Mouse (Mus musculus): ENCODE results near the gene Dad1.

GRCm38 (mm10) chr14:54234231-54235040, 19.5 kb downstream of the Dad1 start:
- TF ChIP-seq POLR2A (IDR thresholded peaks at IDR 0.05; ENCODE audit: insufficient read length, low read depth), result no peak
- TF ChIP-seq REST (IDR thresholded peaks at IDR 0.05; ENCODE audit: insufficient read depth, insufficient read length), result no peak
- TF ChIP-seq TCF12 (IDR thresholded peaks at IDR 0.05; ENCODE audit: insufficient read depth, poor library complexity, severe bottlenecking), result no peak
- no peak for TF ChIP-seq E2F4 (IDR thresholded peaks at IDR 0.05; ENCODE audit: insufficient read depth)
- no peak for TF ChIP-seq POLR2AphosphoS2 (IDR thresholded peaks at IDR 0.05; ENCODE audit: insufficient read length, low read depth)
- TF ChIP-seq MAX (IDR thresholded peaks at IDR 0.05; ENCODE audit: low read depth), result no peak
- no peak for TF ChIP-seq MYOD1 (IDR thresholded peaks at IDR 0.05; ENCODE audit: control insufficient read depth in 1 of 3, insufficient read length in 2 of 3, low read depth in 2 of 3)
- TF ChIP-seq USF1 (IDR thresholded peaks at IDR 0.05; ENCODE audit: low read depth), result no peak
- no peak for TF ChIP-seq CEBPB (IDR thresholded peaks at IDR 0.05; ENCODE audit: insufficient read depth, poor library complexity, severe bottlenecking)
- no peak for TF ChIP-seq MYOG (IDR thresholded peaks at IDR 0.05; ENCODE audit: control insufficient read depth in 1 of 3, insufficient read depth in 1 of 3, insufficient read length in 2 of 3, low read depth in 2 of 3)
- no peak for TF ChIP-seq SRF (IDR thresholded peaks at IDR 0.05; ENCODE audit: control insufficient read depth, insufficient read length, low read depth)
